Mouse (Mus musculus) cerebellum, postnatal 10 days (tissue): Measurements from ENCODE around the gene Gltp.

Experiments
- DNase-seq, 2 experiments: peaks; one replicate each; pipeline ENCODE4 v3.0.0; 2021; ENCODE audit warnings: mixed read lengths in 2 of 2

Gene Gltp

GRCm38 (mm10) chr5:114690633-114691567 lies at the start of gene Gltp:
Gene Gltp (minus strand): TSS chr5:114690984.
- DNase-seq = peak; percentile 97

DNA sequence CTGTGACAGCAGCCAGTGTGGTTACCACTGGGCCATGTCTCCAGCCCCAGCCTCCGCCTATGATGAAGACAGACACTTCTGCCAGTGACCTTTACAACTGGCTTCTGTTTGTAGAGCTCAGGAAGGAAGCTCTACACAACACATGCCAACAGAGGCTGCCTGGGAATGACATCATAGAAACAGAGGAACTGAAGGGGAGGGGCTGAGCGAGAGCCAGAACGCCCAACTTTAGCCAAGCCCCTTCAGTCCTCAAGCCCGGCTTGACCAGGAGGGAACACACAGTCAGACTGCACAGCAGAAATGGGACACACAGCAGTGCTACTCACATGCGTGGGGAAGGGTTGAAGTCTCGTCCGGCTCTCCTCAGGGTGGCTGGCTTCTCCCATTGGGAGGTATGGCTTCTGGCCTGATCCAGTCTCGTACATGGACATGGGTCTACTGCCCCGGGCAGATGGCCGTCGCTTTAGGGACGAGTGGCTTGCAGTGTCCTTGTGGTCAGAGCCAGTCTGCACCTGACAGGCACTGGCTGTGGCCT lies 48.0 kb upstream of the Gltp start:
- DNase-seq = peak; percentile 70 to 73

GRCm38 (mm10) chr5:114737090-114737887 lies 46.5 kb upstream of the Gltp start:
- peak; percentile 90 to 93 for DNase-seq

- DNase-seq = no peak
Measured at GRCm38 (mm10) chr5:114733606-114734005, 42.8 kb upstream of the Gltp start.

DNA sequence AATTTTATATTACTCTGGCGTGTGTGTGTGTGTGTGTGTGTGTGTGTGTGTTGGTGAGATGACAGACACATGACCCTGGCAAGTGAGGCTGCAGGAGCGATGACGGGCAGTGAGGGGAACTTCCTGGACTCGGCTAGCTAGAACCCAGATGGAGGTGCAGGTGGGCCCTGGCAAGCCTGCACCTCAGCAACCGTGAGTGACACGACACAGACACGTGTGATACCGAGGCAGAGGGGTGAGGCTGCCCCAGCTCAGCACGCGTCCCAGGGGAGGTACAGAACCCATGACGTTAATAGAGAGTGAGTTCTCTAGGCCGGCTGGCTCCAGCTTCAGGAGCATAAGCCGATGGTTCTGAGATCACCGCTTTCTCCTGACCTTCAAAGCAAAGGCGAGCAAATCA lies 41.2 kb upstream of the Gltp start:
- DNase-seq = peak; percentile 64 to 66

DNA sequence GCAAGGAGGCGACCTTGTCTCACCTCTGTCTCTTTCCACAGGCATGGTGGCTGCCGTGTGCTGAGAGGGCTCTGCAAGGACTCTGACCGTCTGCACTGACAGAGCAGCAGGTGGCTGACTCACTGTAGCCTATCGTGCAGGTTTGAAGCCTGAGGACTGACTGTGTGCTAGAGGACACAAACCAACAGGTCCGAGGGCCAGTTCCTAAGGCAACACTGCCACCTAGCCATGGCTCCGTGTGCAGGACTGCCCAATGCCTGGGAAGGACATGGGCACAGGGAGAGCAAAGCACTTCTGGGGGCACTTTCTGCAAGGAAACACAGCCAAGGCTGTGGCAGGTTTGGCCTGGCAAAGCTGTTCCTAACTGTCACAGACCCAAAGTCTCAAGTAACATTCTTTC lies 40.7 kb upstream of the Gltp start:
- peak; percentile 35 to 48 for DNase-seq

- DNase-seq = peak in 1 of 2 experiments; percentile 24
Measured at GRCm38 (mm10) chr5:114730129-114730528, 39.3 kb upstream of the Gltp start.

GRCm38 (mm10) chr5:114728160-114728559 lies 37.4 kb upstream of the Gltp start:
- DNase-seq = peak in 1 of 2 experiments; percentile 34

DNA sequence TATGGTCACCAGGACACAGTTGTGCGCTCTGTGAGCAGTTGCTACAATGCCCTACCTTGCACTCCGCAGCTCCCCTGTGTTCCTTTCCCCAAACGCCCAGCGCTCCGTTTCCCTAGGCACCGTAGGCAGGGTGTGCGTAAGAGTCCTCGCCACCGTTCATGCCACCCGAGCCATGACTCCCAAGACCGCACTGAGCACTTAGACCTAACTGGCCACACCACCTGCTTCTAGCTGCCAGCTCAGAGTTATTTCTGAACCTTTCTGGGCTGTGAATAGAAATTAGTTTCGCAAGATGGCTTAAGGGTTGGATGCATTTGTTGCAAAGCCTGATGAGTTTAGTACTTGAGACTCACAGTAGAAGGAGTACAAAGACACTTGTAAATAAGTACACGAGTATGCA lies 32.1 kb upstream of the Gltp start:
- DNase-seq = peak in 1 of 2 experiments; percentile 11

GRCm38 (mm10) chr5:114721969-114722368 lies 31.2 kb upstream of the Gltp start:
- no peak for DNase-seq

- DNase-seq = no peak
Measured at GRCm38 (mm10) chr5:114720784-114721183, 30.0 kb upstream of the Gltp start.

DNA sequence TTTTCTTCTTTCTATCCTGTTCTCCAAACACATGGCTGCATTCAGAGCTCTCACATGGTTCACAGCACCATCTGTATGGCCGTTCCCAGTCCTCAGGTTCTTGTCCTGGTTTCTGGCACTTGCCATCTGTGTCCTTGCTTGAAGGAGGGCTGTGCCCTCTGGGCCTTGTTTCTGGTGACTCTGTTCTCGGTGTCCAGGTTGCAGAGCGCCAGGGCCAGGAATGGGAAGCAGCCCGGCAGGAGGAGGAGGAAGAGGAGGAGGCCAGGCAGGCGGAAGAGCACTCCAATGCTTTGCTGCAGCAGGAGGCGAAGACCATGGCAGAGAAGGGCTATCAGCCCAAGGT lies 29.1 kb upstream of the Gltp start:
- DNase-seq = peak in 1 of 2 experiments; percentile 40

GRCm38 (mm10) chr5:114719003-114719927 lies 28.5 kb upstream of the Gltp start:
- peak in 1 of 2 experiments; percentile 45 for DNase-seq

GRCm38 (mm10) chr5:114718483-114718882 lies 27.7 kb upstream of the Gltp start:
- DNase-seq = peak; percentile 92 to 96

- peak in 1 of 2 experiments; percentile 61 for DNase-seq
Measured at GRCm38 (mm10) chr5:114717937-114718336, 27.2 kb upstream of the Gltp start.

GRCm38 (mm10) chr5:114717292-114717691 lies 26.5 kb upstream of the Gltp start:
- peak in 1 of 2 experiments; percentile 30 for DNase-seq

DNA sequence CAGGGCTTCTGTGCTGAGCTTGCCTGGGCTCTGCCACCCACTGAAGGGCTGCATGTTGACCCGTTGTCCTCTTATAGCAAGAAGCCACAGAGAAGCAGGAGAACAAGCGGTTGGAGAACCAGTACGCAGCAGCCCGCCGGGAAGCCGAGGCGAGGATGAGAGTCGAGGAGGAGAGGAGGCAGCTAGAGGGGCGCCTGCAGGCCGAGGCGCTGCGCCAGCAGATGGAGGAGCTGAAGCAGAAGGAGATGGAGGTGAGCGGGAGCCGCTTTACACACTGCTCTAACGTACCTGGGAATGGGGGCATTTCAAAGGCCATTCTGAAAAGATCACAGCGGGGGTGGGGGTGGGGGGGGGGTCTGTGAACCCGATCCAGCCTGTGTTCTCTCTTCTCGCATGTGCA lies 23.8 kb upstream of the Gltp start:
- peak; percentile 68 to 77 for DNase-seq

- no peak for DNase-seq
Measured at GRCm38 (mm10) chr5:114709357-114709756, 18.6 kb upstream of the Gltp start.

DNA sequence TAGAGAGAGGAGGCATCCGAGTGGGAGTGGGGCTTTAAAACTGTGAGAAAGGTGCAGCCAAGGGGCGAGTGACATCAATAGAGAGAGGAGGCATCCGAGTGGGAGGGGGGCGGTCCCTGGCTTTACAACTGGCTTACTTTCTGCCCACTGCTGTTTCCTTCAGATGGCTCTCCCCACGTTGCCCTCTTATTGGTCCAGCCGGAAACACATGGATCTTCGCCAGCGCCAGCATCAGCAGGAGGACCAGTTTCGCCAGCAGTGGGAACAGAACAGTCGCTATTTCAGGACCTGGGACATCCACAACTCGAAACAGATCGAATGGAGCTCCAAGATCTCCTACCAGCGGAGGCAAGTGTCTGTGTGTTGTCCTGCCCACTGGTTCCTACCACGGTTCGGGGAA lies 17.7 kb upstream of the Gltp start:
- DNase-seq = peak; percentile 86 to 91

GRCm38 (mm10) chr5:114707265-114708068 lies 16.7 kb upstream of the Gltp start, which contains the start of gene Tchp:
Gene Tchp (plus strand): TSS chr5:114707760.
- peak; percentile 97 to 98 for DNase-seq
